Mouse (Mus musculus) embryonic facial prominence, embryonic 15.5 days (tissue): Measurements from ENCODE around the gene Wdr81. TPM values are rescaled to one million over a fixed set of nuclear protein-coding genes. Genes with fewer than 3 reads are reported as not detected.
A peak's percentile ranks its signal among the peaks of the same experiment; 100 is the strongest.

Experiments used
- ATAC-seq: fragments of 200-750 bp; cut with Nextera tagmentation; 2 replicates; pipeline ENCODE4 v1.8.0; 2017; ENCODE audit warnings: low read depth, moderate TSS enrichment; ENCODE audit not compliant: insufficient number of reproducible peaks, low FRiP score, low TSS enrichment
- H3K27ac ChIP-seq: fragments of 300-500 bp; sonication (generic); replicated peaks from 2 replicates; pipeline ENCODE4 v1.5.1; 2015; ENCODE audit warnings: mild to moderate bottlenecking, inconsistent platforms
- H3K27me3 ChIP-seq: fragments of 300-500 bp; sonication (generic); 2 replicates; pipeline ENCODE4 v1.6.1; 2015; ENCODE audit warnings: inconsistent platforms
- H3K36me3 ChIP-seq: fragments of 300-500 bp; sonication (generic); 2 replicates; pipeline ENCODE4 v1.6.1; 2015; ENCODE audit warnings: mild to moderate bottlenecking, inconsistent platforms
- H3K4me1 ChIP-seq: fragments of 300-500 bp; sonication (generic); 2 replicates; pipeline ENCODE4 v1.6.1; 2015; ENCODE audit warnings: inconsistent platforms
- H3K4me2 ChIP-seq: fragments of 300-500 bp; sonication (generic); replicated peaks from 2 replicates; pipeline ENCODE4 v1.6.1; 2015; ENCODE audit warnings: mild to moderate bottlenecking, inconsistent platforms
- H3K4me3 ChIP-seq: fragments of 300-500 bp; sonication (generic); replicated peaks from 2 replicates; pipeline ENCODE4 v1.5.1; 2015; ENCODE audit warnings: mild to moderate bottlenecking, inconsistent platforms
- H3K9ac ChIP-seq: fragments of 300-500 bp; sonication (generic); 2 replicates; pipeline ENCODE4 v1.6.1; 2015; ENCODE audit warnings: inconsistent platforms
- H3K9me3 ChIP-seq: fragments of 300-500 bp; sonication (generic); replicated peaks from 2 replicates; pipeline ENCODE4 v1.6.1; 2016; ENCODE audit warnings: inconsistent platforms
- WGBS: fragments of 180-500 bp; shearing (Covaris S2); methylation state at CpG from one replicate; pipeline ENCODE4 v1.1.7; 2015; 5-methylcytosine and 5-hydroxymethylcytosine counted together
- polyA plus RNA-seq: library from polyadenylated mRNA; unstranded; fragments of >200 nt; fragmentation: Nextera tagmentation; extraction: Ambion mirVana; gene quantifications from 2 replicates; pipeline ENCODE4 v1.2.1, GENCODE M21; 2015

The Wdr81 gene
- polyA plus RNA-seq, result 6.3 and 7.4 TPM in 2 replicates

- Histone ChIP-seq H3K27me3 (no peaks in the 10 kb centered on the region), H3K9me3 (no peaks in the 10 kb centered on the region), H3K4me2 (peak within 1 kb of the TSS; percentile 99), H3K4me1 (peaks cover 29% of the 10 kb centered on the region), H3K9ac (peak within 1 kb of the TSS; percentile 61), H3K36me3 (peaks cover 7% of the 10 kb centered on the region), H3K4me3 (peak within 1 kb of the TSS; percentile 65), H3K27ac (peak within 1 kb of the TSS; percentile 78)
- WGBS, result 2% methylated on average over 56 of the region's 56 CpGs
- peak; percentile 93 for ATAC-seq
These were observed at the start of gene Wdr81 for GRCm38 (mm10) chr11:75453991-75454930. Wdr81 (minus strand) TSS chr11:75454717.

GRCm38 (mm10) chr11:75498126-75498525, 43.6 kb upstream of the Wdr81 start:
- Histone ChIP-seq H3K4me2 (no peak overlapping the region), H3K4me3 (no peak overlapping the region), H3K4me1 (no peaks in the 10 kb centered on the region), H3K9me3 (no peaks in the 10 kb centered on the region), H3K27ac (no peak overlapping the region), H3K27me3 (no peaks in the 10 kb centered on the region), H3K9ac (no peak overlapping the region), H3K36me3 (peaks cover 97% of the 10 kb centered on the region)
- no peak for ATAC-seq
- WGBS, result 88% methylated on average over 1 of the region's 1 CpGs

GRCm38 (mm10) chr11:75494296-75495049, 40.0 kb upstream of the Wdr81 start:
- no peak overlapping the region for H3K4me3 ChIP-seq
- H3K4me1 ChIP-seq, result no peaks in the 10 kb centered on the region
- H3K36me3 ChIP-seq, result peaks cover 97% of the 10 kb centered on the region
- H3K9ac ChIP-seq, result no peak overlapping the region
- H3K4me2 ChIP-seq, result no peak overlapping the region
- no peak overlapping the region for H3K27ac ChIP-seq
- no peaks in the 10 kb centered on the region for H3K27me3 ChIP-seq
- ATAC-seq, result no peak
- no peaks in the 10 kb centered on the region for H3K9me3 ChIP-seq
- WGBS, result 94% methylated on average over 10 of the region's 10 CpGs

GRCm38 (mm10) chr11:75487496-75487895, 33.0 kb upstream of the Wdr81 start:
- Histone ChIP-seq H3K4me2 (peak overlapping the region; percentile 87), H3K27me3 (0 out of 2 replicates have a peak, but pooled peaks cover 2% of the 10 kb centered on the region), H3K4me3 (peak overlapping the region; percentile 99), H3K9ac (peak overlapping the region; percentile 88), H3K4me1 (peaks cover 12% of the 10 kb centered on the region), H3K36me3 (peaks cover 32% of the 10 kb centered on the region), H3K27ac (peak overlapping the region; percentile 77), H3K9me3 (no peaks in the 10 kb centered on the region)
- whole genome bisulfite sequencing, result 17% methylated on average over 6 of the region's 6 CpGs
- ATAC-seq, result no peak

- peak; percentile 99 for ATAC-seq
- under 1% methylated on average over 52 of the region's 52 CpGs for WGBS
- Histone ChIP-seq H3K27ac (peak within 1 kb of the TSS; percentile 77), H3K4me3 (peak within 1 kb of the TSS; percentile 99), H3K9me3 (no peaks in the 10 kb centered on the region), H3K4me2 (peak within 1 kb of the TSS; percentile 87), H3K4me1 (peaks cover 12% of the 10 kb centered on the region), H3K27me3 (0 out of 2 replicates have a peak, but pooled peaks cover 2% of the 10 kb centered on the region), H3K9ac (peak within 1 kb of the TSS; percentile 88), H3K36me3 (peaks cover 25% of the 10 kb centered on the region)
These were observed 32.2 kb upstream of the Wdr81 start, which contains the start of gene Prpf8 for GRCm38 (mm10) chr11:75486601-75487285. Prpf8 (plus strand) TSS chr11:75486816.

- no peak for ATAC-seq
- Histone ChIP-seq H3K4me3 (peak overlapping the region; percentile 99), H3K9ac (no peak overlapping the region), H3K27ac (no peak overlapping the region), H3K9me3 (no peaks in the 10 kb centered on the region), H3K27me3 (0 out of 2 replicates have a peak, but pooled peaks cover 2% of the 10 kb centered on the region), H3K36me3 (peaks cover 19% of the 10 kb centered on the region), H3K4me2 (peak overlapping the region; percentile 87), H3K4me1 (peaks cover 12% of the 10 kb centered on the region)
- WGBS, result 19% methylated on average over 3 of the region's 3 CpGs
These were observed 31.7 kb upstream of the Wdr81 start for GRCm38 (mm10) chr11:75486192-75486591.

GRCm38 (mm10) chr11:75473376-75473775, 18.9 kb upstream of the Wdr81 start:
- no peaks in the 10 kb centered on the region for H3K27me3 ChIP-seq
- H3K9ac ChIP-seq, result no peak overlapping the region
- H3K27ac ChIP-seq, result no peak overlapping the region
- H3K4me3 ChIP-seq, result no peak overlapping the region
- H3K4me1 ChIP-seq, result peaks cover 6% of the 10 kb centered on the region; the same call in 1 of the 2 replicates
- 59% methylated on average over 7 of the region's 7 CpGs for WGBS
- ATAC-seq, result no peak
- H3K4me2 ChIP-seq, result no peak overlapping the region
- H3K9me3 ChIP-seq, result no peaks in the 10 kb centered on the region
- no peaks in the 10 kb centered on the region for H3K36me3 ChIP-seq

GRCm38 (mm10) chr11:75472469-75473081, 18.1 kb upstream of the Wdr81 start:
- WGBS, result 78% methylated on average over 11 of the region's 11 CpGs

GRCm38 (mm10) chr11:75470675-75471074, 16.2 kb upstream of the Wdr81 start:
- H3K27me3 ChIP-seq, result no peaks in the 10 kb centered on the region
- H3K9ac ChIP-seq, result no peak overlapping the region
- H3K27ac ChIP-seq, result no peak overlapping the region
- peaks cover 15% of the 10 kb centered on the region for H3K4me1 ChIP-seq
- no peaks in the 10 kb centered on the region for H3K9me3 ChIP-seq
- 85% methylated on average over 3 of the region's 3 CpGs for WGBS
- ATAC-seq, result no peak
- H3K36me3 ChIP-seq, result peaks cover 6% of the 10 kb centered on the region; the same call in 1 of the 2 replicates
- no peak overlapping the region for H3K4me2 ChIP-seq
- H3K4me3 ChIP-seq, result no peak overlapping the region

More at GRCm38 (mm10) chr11:75472469-75473081, 18.1 kb upstream of the Wdr81 start:
- Histone ChIP-seq H3K36me3 (no peaks in the 10 kb centered on the region), H3K27me3 (no peaks in the 10 kb centered on the region), H3K27ac (no peak overlapping the region), H3K9me3 (no peaks in the 10 kb centered on the region), H3K9ac (no peak overlapping the region), H3K4me1 (peaks cover 13% of the 10 kb centered on the region), H3K4me3 (no peak overlapping the region), H3K4me2 (no peak overlapping the region)
- no peak for ATAC-seq

- H3K36me3 ChIP-seq, result peaks cover 20% of the 10 kb centered on the region
- no peak overlapping the region for H3K4me3 ChIP-seq
- H3K4me2 ChIP-seq, result no peak overlapping the region
- H3K27me3 ChIP-seq, result no peaks in the 10 kb centered on the region
- no peak overlapping the region for H3K27ac ChIP-seq
- no peak for ATAC-seq
- no peak overlapping the region for H3K9ac ChIP-seq
- WGBS, result 92% methylated on average over 4 of the region's 4 CpGs
- H3K4me1 ChIP-seq, result peaks cover 15% of the 10 kb centered on the region
- no peaks in the 10 kb centered on the region for H3K9me3 ChIP-seq
These were observed 14.7 kb upstream of the Wdr81 start for GRCm38 (mm10) chr11:75469261-75469660.
